Mouse (Mus musculus): ENCODE data around the gene Tbx21. TPM values are rescaled to one million over a fixed set of nuclear protein-coding genes. Genes with fewer than 3 reads are reported as not detected.

Tbx21 gene
- polyA plus RNA-seq, 1 experiment from 2014 or later: not detected

DNA sequence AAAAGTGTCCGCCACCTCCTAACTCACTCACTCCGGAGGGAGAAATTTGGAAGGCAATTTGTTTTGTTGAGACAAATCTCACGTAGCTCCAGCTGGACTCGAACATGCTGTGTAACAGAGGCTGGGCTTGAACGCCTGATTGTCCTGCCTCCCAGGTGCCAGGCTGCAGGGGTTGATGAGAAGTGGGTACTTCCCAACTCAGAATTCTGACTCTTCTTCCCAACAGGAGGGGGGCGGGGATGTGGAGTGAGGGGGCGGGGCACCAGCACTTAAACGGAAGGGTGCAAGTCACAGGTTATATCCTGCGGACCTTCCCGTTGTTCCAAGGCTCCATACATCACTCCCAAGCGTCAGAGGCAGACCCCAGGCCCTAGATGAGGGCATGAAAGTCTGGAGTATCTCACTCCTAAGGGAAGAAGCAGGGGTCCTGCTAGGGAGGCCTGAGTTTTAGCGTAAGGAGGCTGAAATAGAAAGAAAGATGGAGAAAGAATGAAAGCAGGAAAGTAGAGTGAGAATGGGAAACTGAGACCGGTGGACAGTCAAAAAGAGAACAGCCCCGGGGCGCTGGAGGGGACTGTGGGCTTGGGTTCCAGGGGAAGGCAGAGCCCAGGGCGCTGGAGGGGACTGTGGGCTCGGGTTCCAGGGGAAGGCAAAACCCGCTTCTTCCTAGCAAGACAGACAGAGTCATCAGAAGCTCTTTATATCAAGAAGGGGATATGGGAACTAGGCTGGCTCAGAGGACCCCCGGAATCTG lies 12.5 kb upstream of the Tbx21 start:
- no peak overlapping the region for H3K27ac ChIP-seq
- TF ChIP-seq CTCF (IDR thresholded peaks at IDR 0.05; ENCODE audit: low read depth): no peak
- 22% methylated on average over 19 of the region's 19 CpGs for WGBS
- H3K9ac ChIP-seq (ENCODE audit: low read depth, low read length): no peak overlapping the region; the same call in 1 of the 2 replicates
- no peaks in the 10 kb centered on the region for H3K9me3 ChIP-seq (replicated peaks; ENCODE audit: low read length)
- no peaks in the 10 kb centered on the region for H3K27me3 ChIP-seq (ENCODE audit: insufficient read depth, low read length)
- ATAC-seq (replicated peaks; ENCODE audit: low FRiP score, low read depth) (no peak), DNase-seq (ENCODE audit: low spot score) (no peak)
- H3K36me3 ChIP-seq (ENCODE audit: insufficient read depth, low read length): no peaks in the 10 kb centered on the region
- no peaks in the 10 kb centered on the region for H3K4me1 ChIP-seq (replicated peaks; ENCODE audit: insufficient read depth, low read length)
- peak overlapping the region; percentile 43 for H3K4me3 ChIP-seq (replicated peaks; ENCODE audit: low read depth, low read length)
- H3K4me2 ChIP-seq (ENCODE audit: low read length): peak overlapping the region; percentile 78

DNA sequence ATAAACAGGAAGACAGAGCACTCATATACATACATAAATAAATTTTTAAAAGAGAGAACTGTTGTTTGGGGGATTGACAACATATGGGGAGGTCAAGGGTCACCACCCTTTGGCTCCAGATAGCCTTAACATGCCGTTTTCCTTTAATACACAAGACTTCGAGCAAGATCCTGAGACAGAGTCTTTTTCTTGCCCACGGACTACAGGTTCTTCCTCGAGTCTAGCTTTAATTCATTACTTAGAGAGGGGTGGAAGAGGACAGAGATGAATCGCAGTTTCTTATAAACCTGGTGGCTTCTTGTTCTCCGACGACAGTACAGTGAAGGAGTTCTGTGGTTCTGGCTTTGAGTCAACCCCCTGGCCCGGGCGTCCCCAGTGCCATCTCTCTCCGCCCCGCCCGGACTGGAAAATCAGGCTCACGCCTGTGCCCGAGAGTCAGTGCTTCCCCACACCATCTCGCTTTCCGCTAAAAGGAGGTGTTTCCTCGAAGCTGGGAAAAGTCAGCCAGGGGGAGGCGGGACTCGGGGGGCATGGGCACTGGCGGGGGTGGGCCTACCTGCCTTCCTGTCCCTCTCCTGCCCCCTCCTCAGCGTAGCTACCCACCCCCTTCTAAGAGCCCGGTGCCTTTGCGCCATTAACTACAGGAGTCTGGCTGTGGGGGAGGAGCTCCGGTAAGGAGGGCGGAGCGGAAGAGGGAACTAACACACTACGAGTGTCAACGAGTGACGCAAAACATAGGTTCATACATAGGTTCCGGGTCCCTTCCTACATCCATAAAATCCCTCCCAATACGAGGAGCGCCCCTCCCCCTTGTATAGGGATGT lies 11.7 kb upstream of the Tbx21 start:
- peak; percentile 70 for DNase-seq (ENCODE audit: low spot score)

DNA sequence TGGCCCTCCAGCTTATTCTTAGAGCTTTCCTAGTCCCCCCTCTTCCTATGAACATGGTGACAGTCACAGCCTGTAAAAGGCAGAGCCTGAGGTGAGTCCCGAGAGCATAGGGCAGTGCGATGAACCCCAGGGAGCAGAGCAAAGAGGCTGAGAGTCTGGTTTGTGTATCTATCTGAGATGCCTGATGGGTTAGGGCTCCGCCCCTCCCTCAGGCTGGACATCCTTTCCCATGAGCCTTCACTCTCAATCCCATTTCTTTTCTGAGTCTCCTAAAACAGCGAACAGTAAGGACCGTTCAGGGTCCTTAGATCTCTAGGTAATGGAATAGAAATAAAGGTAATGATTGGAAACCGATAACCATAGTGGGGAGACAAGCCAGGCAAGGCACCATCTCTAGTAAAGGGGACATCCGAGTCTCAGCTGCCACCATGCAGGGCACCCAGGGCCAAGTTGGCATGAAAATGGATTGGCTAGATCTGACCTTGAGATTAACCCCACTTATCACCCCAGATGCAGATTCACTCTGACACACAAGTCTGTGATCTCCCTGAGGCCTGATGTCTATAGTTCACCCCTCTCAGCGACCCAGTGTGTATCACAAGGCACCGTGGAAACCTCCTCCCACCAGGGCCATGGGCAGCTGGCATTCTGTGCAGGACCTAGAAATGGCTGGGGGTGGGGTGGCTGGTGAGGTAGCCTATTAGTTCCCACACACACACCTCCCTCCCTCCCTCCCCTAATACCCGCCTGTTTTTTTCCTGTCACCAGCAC lies 9.3 kb upstream of the Tbx21 start:
- no peak overlapping the region for H3K4me2 ChIP-seq (ENCODE audit: low read length)
- no peaks in the 10 kb centered on the region for H3K4me1 ChIP-seq (replicated peaks; ENCODE audit: insufficient read depth, low read length)
- no peak overlapping the region for H3K27ac ChIP-seq
- ATAC-seq (replicated peaks; ENCODE audit: low FRiP score, low read depth) (no peak), DNase-seq (ENCODE audit: low spot score) (no peak)
- no peak for TF ChIP-seq CTCF (IDR thresholded peaks at IDR 0.05; ENCODE audit: low read depth)
- no peaks in the 10 kb centered on the region for H3K27me3 ChIP-seq (ENCODE audit: insufficient read depth, low read length)
- H3K9me3 ChIP-seq (replicated peaks; ENCODE audit: low read length): no peaks in the 10 kb centered on the region
- no peaks in the 10 kb centered on the region for H3K36me3 ChIP-seq (ENCODE audit: insufficient read depth, low read length)
- H3K9ac ChIP-seq (ENCODE audit: low read depth, low read length): no peak overlapping the region
- WGBS: 72% methylated on average over 10 of the region's 10 CpGs
- H3K4me3 ChIP-seq (replicated peaks; ENCODE audit: low read depth, low read length): no peak overlapping the region

More for the DNA sequence above, 11.7 kb upstream of the Tbx21 start:
- H3K36me3 ChIP-seq (ENCODE audit: insufficient read depth, low read length): no peaks in the 10 kb centered on the region
- H3K4me3 ChIP-seq (replicated peaks; ENCODE audit: low read depth, low read length): peak overlapping the region; percentile 43
- peak; percentile 52 for ATAC-seq (replicated peaks; ENCODE audit: low FRiP score, low read depth)
- no peaks in the 10 kb centered on the region for H3K9me3 ChIP-seq (replicated peaks; ENCODE audit: low read length)
- no peaks in the 10 kb centered on the region for H3K27me3 ChIP-seq (ENCODE audit: insufficient read depth, low read length)
- peak overlapping the region; percentile 78 for H3K4me2 ChIP-seq (ENCODE audit: low read length)
- H3K27ac ChIP-seq: no peak overlapping the region
- 3% methylated on average over 32 of the region's 32 CpGs for WGBS
- peak overlapping the region; percentile 33; the same call in 1 of the 2 replicates for H3K9ac ChIP-seq (ENCODE audit: low read depth, low read length)
- H3K4me1 ChIP-seq (replicated peaks; ENCODE audit: insufficient read depth, low read length): no peaks in the 10 kb centered on the region
- no peak for TF ChIP-seq CTCF (IDR thresholded peaks at IDR 0.05; ENCODE audit: low read depth)

DNA sequence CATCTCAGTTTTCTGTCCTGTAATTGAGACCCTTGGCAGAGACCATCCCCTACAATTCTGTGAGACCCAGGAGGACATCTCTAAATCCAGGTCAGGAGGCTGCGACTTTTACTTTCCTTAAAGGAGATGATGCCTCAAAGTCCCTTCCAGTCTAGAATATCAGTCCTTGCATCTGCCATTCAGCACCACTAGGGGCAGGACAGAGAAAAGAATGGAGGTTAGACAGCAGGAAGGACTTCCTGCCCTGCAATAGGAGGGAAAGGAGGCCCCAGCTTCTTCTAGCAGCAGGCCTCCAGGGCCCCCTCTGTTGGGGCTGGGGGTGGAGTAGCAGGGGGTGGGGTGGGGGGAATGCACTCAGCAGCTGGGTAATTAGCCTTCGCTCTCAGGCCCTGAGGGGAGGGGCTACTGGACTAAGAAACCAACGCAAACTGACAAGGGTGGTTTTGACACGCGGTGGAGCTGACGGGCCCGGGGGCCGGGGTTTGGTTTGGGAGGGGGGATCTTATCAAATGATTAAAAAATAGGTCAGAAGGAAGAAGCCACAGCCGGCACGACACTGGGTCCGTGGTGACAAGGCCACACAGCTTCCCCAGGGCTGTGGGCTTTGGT lies 8.3 kb upstream of the Tbx21 start:
- Histone ChIP-seq H3K27me3 (ENCODE audit: insufficient read depth, low read length) (no peaks in the 10 kb centered on the region), H3K4me2 (ENCODE audit: low read length) (no peak overlapping the region), H3K36me3 (ENCODE audit: insufficient read depth, low read length) (no peaks in the 10 kb centered on the region), H3K4me3 (replicated peaks; ENCODE audit: low read depth, low read length) (no peak overlapping the region), H3K27ac (no peak overlapping the region), H3K9ac (ENCODE audit: low read depth, low read length) (no peak overlapping the region), H3K9me3 (replicated peaks; ENCODE audit: low read length) (no peaks in the 10 kb centered on the region), H3K4me1 (replicated peaks; ENCODE audit: insufficient read depth, low read length) (no peaks in the 10 kb centered on the region)
- ATAC-seq (replicated peaks; ENCODE audit: low FRiP score, low read depth) (no peak), DNase-seq (ENCODE audit: low spot score) (no peak)
- 18% methylated on average over 11 of the region's 11 CpGs for WGBS
- TF ChIP-seq CTCF (IDR thresholded peaks at IDR 0.05; ENCODE audit: low read depth): peak; percentile 62

DNA sequence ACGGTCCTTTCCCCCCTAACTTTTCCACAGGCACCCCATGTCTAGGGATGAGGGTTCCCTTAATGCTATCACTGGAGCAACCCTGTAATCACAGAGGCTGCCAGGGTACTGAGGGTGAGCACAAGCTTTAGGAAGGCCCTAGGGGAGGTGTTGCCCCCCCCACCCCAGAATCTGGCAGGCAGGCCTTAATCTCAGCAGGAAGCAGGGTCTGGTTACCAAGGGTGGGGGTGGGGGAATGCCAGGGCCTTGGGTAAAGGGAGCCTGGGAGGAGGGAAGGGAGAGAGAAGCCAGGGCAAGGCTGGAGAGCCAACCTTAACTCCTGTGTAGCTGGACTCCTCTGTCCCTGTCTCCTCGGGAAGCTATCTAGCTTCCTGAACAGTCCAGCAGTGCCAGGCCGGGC lies 5.5 kb upstream of the Tbx21 start:
- no peak for ATAC-seq (replicated peaks; ENCODE audit: low FRiP score, low read depth)
- H3K9ac ChIP-seq (ENCODE audit: low read depth, low read length): no peak overlapping the region
- no peaks in the 10 kb centered on the region for H3K4me1 ChIP-seq (replicated peaks; ENCODE audit: insufficient read depth, low read length)
- peaks cover 8% of the 10 kb centered on the region; the same call in 1 of the 2 replicates for H3K27me3 ChIP-seq (ENCODE audit: insufficient read depth, low read length)
- 59% methylated on average over 3 of the region's 3 CpGs for WGBS
- no peak for TF ChIP-seq CTCF (IDR thresholded peaks at IDR 0.05; ENCODE audit: low read depth)
- H3K4me2 ChIP-seq (ENCODE audit: low read length): no peak overlapping the region
- no peaks in the 10 kb centered on the region for H3K36me3 ChIP-seq (ENCODE audit: insufficient read depth, low read length)
- no peaks in the 10 kb centered on the region for H3K9me3 ChIP-seq (replicated peaks; ENCODE audit: low read length)
- no peak overlapping the region for H3K4me3 ChIP-seq (replicated peaks; ENCODE audit: low read depth, low read length)
- H3K27ac ChIP-seq: no peak overlapping the region
- no peak for DNase-seq (ENCODE audit: low spot score)

All from kidney, postnatal 0 days (tissue).